Mouse (Mus musculus) hematopoietic stem cell, adult 5-6 weeks (primary cell): ENCODE data around the gene Col18a1. TPM values are rescaled to one million over a fixed set of nuclear protein-coding genes. Genes with fewer than 3 reads are reported as not detected.

Experiments
- ATAC-seq, 2 experiments: fragments of 125-278 bp in 1 of 2; replicated peaks in 1 of 2; 2 replicates each; pipeline ENCODE4 v1.8.0; 2016 to 2017; ENCODE audit warnings: inconsistent platforms in 2 of 2, mild to moderate bottlenecking in 2 of 2, moderate number of reproducible peaks in 2 of 2, low read depth in 1 of 2, moderate TSS enrichment in 1 of 2; ENCODE audit not compliant: low FRiP score in 2 of 2, poor library complexity in 2 of 2, severe bottlenecking in 2 of 2, insufficient read depth in 1 of 2, low TSS enrichment in 1 of 2
- total RNA-seq: library from RNA; stranded (forward); fragments of 172-1452, 232-1000 nt; gene quantifications from 2 replicates; pipeline ENCODE4 v1.2.3, GENCODE M21; 2017

The Col18a1 gene
- total RNA-seq, 1 experiment from 2014 or later, result 1.5 TPM

- ATAC-seq, result no peak
These were observed 41.1 kb downstream of the Col18a1 start for GRCm38 (mm10) chr10:77125078-77125731.

- ATAC-seq, result no peak
These were observed 42.4 kb downstream of the Col18a1 start for GRCm38 (mm10) chr10:77123953-77124352.

GRCm38 (mm10) chr10:77121287-77122022 lies 44.9 kb downstream of the Col18a1 start:
- ATAC-seq, result no peak

- no peak for ATAC-seq
These were observed 45.8 kb downstream of the Col18a1 start for GRCm38 (mm10) chr10:77120501-77120900.

- no peak for ATAC-seq
These were observed 46.9 kb downstream of the Col18a1 start for GRCm38 (mm10) chr10:77119437-77119836.

GRCm38 (mm10) chr10:77118361-77118760 lies 48.0 kb downstream of the Col18a1 start:
- ATAC-seq, result no peak

GRCm38 (mm10) chr10:77116537-77117455 lies 49.6 kb downstream of the Col18a1 start:
- no peak for ATAC-seq

- no peak for ATAC-seq
These were observed 52.7 kb downstream of the Col18a1 start for GRCm38 (mm10) chr10:77113489-77114240.

GRCm38 (mm10) chr10:77111550-77112249 lies 54.6 kb downstream of the Col18a1 start:
- ATAC-seq, result no peak

GRCm38 (mm10) chr10:77110843-77111242 lies 55.5 kb downstream of the Col18a1 start:
- ATAC-seq, result no peak

GRCm38 (mm10) chr10:77110010-77110409 lies 56.3 kb downstream of the Col18a1 start:
- no peak for ATAC-seq

- no peak for ATAC-seq
These were observed 58.2 kb downstream of the Col18a1 start for GRCm38 (mm10) chr10:77108106-77108505.

- ATAC-seq, result no peak
These were observed 62.0 kb downstream of the Col18a1 start for GRCm38 (mm10) chr10:77104327-77104726.

GRCm38 (mm10) chr10:77103689-77104088 lies 62.7 kb downstream of the Col18a1 start:
- no peak for ATAC-seq

- no peak for ATAC-seq
These were observed 66.6 kb downstream of the Col18a1 start for GRCm38 (mm10) chr10:77099777-77100176.

- no peak for ATAC-seq
These were observed 67.7 kb downstream of the Col18a1 start for GRCm38 (mm10) chr10:77098619-77099018.

- no peak for ATAC-seq
These were observed 68.5 kb downstream of the Col18a1 start for GRCm38 (mm10) chr10:77097890-77098200.
